Mouse (Mus musculus): ENCODE data around the gene Nhsl1.
"Not testable (repeated sequence)": the region's sequence is repeated elsewhere in the genome, so short reads cannot be mapped to it uniquely, and the experiment has no call there.

The Nhsl1 gene

DNA sequence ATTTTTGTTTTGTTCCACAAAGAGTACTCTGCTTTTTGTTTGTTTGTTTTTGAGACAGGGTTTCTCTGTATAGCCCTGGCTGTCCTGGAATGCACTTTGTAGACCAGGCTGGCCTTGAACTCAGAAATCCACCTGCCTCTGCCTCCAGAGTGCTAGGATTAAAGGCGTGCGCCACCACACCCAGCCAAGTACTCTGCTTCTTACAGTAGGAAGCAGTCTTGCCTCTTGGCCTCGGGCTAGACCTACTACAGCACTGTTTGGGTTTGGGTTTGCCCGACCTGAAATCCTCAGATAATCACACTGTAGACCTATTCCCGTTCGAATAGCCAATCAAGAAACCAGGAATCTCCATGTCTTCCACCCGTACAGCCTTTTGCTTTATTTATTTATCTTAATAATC lies 130.1 kb downstream of the Nhsl1 start:
- DNase-seq, result not testable (repeated sequence)

DNA sequence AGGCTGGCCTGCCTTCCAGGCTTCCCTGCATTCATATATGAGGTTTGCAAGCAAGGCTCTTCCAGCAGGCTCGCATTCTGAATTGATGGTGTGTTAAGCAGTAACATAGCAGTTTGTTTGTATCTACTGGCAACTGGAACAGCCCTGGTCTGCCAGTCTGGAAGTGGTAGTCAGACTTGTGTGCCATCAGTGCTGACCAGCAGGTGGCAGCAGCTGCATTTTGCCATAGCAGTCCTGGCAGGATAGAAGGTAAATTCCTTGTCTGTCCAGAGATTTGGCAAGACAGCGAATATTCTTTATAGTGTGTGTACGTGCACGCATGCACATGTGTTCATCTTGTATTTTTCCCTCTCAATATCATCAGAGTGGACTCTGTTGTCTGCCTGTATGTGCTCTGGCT lies 134.6 kb downstream of the Nhsl1 start:
- DNase-seq, result peak; percentile 87 to 92

DNA sequence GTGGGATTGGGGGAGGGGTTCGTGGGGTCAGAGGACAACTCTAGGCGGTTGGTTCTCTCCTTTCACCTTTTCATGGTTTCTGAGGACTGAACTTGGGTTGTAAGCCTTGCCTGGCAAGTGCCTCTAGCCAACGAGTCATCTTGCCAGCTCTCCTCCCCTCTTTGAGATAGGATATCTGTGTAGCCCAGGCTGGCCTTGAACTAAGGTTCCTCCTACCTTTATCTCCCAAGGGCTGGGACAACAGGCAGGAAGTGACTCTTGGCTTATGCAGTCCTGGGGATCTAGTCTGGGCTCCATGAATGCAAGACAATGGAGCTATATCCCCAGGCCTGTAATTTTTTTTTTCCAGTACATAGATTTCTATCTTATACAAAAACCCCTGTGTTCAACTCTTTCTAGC lies 135.4 kb downstream of the Nhsl1 start:
- DNase-seq, result no peak

DNA sequence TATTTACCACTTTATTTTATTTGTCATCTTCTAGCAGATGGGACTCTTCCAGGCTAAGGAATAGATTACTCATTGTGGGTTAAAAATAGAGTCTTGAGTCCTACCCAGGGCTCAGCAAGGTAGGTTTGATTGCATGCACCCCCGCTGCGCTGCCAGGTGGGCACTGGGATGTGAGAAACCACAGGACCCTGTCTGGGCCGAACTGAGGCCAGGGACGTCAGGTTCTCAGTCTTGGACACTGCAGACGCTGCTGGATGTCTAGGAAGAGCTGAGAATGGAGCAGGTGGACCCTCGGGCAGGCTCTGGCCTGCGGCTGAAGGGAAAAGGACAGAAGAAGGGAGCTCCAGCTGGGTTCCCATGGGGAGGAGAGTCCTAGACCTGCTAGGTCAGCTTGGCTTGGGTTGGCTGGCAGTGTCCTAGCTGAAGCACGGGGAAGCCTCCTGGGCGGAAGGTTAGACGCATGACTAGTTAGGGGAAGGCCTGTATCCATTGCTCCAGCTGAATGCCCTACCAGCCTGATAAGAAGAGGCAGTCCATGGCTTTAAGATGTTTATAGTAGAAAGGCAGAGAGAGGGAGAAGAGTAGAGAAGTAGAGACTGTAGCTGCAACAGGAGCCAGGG lies 136.6 kb downstream of the Nhsl1 start:
- DNase-seq, result peak; percentile 34 to 57

DNA sequence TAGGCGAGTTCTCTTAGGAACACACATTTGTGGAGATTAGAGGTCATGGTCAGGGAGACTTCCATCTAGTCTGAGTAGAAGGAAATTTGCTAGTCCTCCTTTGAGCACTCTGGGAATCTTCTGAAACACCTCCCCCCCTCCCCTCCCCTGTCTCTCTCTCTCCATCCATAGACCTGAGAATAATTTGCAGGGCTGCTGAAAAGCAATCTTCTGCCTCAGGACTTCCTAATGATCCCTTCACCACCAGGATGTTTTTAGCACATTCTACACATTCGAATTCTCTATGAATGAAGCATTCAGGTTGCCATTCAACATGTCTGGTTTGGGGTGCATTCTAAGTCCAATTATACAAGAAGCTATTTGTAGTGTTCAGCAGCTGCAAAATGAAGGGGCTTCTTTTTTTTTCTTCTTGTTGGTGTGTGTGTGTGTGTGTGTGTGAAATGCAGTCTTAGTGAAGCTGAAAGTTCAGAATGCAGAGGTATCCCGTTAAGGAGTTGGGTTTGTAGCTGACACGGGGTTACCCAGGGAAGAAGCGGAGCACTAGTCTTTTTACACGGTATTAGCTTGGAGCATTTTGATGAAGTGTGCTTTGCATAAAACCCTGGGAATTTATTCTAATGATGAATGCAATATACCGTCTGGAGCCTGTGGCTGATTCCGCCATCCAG lies 139.2 kb downstream of the Nhsl1 start:
- DNase-seq, result no peak

DNA sequence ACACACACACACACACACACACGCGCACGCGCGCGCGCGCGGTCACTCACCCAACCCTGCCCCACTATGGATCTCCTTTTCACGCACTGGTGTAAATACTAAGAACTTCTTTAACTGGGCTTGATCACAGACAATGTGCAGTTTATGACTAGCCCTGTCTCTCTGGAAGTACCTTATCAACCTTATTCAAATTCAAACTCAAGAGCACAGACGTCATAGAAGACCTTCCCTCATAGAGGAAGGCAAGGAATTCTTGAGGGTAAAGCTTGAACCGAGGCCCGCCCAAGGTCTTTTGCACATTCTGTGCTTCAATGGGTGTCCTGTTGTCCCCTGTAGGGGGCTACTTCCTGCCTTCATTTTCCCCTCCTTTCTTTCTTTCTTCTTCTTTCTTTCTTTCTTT lies 142.6 kb downstream of the Nhsl1 start:
- no peak for DNase-seq

DNA sequence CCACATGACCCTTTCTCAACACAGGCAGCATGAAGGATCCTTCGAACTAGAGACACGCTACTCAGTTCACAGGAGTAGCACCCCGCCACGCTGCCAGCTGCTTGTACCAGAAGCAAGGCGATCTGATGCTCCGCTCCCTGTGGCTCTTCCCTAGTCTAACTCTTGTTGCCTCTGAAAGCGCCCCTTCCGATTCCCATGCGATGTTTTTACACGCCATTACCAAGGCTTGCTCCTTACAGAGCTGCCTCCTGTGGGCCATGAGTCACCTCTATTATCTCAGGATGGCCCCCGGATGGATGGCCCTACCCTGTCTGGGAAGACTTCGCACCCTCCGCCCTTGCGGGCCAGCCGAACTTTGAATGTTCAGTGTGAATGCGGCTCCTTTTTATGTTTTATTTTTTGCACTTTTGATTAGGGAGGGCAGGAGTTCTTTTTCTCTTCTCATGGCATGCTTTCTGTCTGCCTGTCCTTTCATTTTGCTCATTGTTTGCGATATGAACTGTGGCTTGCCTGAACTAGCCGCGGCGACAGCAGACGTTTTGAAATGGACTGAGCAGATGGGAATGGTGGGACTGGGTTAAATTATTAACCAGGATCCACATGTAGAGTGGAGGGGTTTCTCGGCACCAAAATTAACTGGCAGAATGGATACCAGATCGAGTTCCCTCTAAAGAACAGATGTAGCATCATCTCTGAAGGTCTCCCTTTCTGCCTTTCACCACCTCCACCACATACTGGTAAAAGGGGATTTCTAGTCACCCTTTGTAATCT lies 144.5 kb downstream of the Nhsl1 start:
- DNase-seq, result peak in 1 of 2 experiments; percentile 26

DNA sequence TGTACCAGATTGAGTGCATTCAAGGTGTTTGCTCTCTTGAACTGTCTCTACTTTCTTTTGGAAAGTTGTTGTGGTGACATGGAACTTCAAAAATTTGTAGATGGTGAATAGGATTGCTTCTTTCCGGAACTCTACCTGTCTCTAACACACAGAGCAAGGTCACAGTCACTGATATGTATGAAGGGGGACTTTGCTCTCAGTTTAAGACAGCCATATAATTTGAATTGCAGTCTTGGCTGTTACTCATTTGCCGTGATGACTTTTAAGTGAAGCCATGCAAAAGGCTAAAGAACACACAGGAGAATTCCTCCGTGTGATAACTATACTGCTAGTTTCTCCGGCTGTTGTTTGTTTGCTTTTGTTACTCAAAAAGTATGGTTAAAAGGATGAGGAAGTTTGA lies 149.6 kb downstream of the Nhsl1 start:
- DNase-seq, result no peak

DNA sequence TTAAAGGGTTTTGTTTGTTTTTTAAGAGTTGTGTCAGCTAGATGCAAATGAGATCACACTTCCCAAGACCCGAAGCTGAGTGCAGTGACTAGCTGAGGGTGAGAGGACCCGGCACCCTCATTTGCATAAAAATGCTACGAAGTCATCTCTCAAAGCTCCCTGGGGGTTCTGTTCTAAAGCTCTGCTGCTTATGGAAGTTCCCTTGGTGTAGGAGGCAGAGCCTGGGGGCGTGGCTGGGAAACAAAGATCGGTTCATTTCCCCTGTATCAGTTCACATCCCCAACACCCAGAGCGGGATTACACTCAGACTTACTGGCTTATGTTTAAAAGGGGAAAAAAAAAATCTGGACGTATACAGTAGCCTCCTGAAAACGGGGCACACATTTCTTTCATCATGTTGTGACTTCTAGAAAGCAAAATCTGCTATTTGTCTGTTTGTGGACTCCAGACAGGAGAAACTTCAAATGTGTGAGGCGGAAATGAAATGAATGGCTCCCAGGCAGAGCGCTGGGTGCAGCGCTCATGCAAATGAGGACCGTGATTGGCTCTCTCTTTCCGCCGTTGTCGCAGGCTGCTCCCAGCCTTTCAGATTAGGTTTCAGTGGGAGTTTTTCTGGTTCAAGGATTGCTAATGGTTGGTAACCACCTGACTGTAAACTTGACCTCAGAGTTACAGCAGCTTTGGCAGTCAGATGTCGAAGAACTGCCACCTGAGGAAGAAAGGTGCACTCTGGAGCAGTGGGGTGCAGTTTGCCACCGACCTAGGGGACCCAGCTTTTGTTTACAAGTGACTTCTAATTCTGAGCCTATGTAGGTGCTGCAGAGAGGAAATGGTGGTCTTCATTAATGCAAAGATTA lies 150.7 kb downstream of the Nhsl1 start:
- peak; percentile 53 to 79 for DNase-seq

DNA sequence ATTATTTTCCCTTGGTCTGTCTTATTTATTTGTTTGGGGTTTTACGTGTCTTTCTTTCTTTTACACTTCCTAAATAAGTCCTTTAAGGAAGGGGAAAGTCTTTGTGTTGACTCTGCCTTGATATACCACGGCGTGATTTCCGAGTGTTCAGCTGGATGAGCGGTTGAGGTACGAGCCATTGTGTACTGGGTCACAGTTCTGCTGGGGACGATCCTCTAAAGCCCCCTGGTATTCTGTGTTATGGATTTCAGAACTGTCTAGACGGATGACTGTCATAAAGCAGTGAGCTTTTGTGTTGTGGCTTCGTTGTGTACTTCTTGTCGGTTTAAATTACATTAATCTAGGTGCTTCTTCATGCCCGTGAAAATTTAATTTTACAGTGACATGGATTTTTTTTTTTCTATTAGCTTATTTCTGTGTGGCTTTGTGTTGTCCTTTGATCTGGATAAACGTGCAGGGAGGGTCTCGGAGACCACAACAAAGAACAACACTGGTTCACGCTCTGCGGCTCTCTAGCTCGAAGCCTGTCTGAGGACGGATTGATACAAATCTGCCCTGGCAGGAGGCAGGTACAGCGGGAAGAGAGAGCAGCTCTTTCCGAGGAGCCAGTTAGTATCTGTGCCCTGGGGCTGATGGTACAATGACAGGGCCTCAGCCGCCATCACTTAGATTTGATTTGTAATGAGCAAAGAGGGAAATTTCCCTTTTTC lies 151.7 kb downstream of the Nhsl1 start:
- peak in 1 of 2 experiments; percentile 26 for DNase-seq

DNA sequence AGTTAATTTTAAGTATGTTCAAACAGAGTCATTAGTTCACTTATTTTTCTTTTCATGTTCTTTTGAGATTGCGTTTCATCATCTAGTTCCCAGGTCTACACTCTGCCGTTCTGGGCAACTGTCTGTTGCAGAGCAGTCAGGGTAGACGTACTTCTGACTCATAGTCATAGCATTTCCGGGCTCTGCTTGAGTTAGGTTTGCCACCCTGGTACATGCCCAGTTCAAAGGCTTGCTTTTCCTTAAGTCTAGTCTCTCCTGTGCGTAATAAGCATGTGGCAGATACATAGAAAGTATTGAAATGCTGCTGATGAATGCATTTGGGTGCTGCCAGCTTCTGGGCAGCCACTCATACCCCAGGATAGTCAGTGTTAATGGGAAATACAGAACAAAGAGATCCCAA lies 152.9 kb downstream of the Nhsl1 start:
- no peak for DNase-seq

DNA sequence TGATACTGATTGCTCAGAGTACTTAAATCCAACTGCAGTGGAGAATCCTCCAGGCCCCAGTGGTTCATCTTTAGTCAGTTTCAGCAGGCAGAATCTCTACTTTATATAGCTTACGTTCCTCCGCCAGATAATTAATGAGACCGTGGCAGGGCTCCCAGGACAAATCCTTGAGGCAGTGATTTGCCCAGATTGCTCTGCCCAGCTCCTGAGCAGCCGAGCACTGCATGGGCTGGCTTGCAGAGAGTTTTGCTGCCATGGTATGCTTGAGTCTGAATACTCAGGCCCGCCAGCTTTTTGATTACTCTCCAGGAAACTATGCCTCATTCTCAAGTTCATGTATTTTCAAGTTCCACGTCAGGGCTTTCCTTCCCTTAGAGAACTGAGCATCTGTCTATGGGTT lies 156.3 kb downstream of the Nhsl1 start:
- DNase-seq, result no peak

DNA sequence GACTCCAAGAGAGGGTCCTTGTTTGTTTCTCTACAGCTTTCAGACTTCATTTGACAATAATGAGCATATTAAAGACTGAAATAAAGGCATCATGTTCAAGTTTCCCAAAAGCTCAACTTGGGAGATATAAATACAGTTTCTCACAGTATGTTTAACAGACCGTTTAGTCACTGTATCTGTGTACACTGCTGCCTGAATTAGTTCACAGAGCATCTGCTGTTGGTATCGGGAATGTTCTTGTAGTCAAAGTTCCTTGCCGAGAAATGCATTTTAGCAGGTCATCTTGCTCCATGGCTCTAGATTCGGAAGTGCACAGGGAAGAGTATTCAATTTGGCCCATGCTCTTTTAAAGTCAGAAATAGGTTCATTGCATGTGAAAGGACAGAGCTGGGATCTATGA lies 159.5 kb downstream of the Nhsl1 start:
- DNase-seq, result no peak

DNA sequence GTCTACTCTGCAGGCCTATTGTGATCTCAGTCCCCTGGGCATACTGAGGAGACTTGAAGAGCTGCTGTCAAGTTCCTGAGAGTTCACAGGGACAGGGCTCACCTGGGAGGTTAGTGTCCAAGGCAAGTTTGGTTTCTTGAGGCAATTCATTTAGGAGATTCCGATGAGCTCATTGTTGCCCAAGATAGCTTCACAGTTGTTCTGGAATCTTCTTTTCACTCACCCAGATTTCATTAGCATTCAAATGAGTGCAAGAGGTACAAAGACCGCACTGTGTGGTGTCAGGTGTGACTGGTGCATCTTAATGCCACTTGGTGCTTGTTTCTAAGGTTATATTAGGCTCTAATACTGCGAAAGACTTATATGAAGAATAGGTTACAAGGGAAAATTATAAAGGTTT lies 160.5 kb downstream of the Nhsl1 start:
- DNase-seq, result no peak

DNA sequence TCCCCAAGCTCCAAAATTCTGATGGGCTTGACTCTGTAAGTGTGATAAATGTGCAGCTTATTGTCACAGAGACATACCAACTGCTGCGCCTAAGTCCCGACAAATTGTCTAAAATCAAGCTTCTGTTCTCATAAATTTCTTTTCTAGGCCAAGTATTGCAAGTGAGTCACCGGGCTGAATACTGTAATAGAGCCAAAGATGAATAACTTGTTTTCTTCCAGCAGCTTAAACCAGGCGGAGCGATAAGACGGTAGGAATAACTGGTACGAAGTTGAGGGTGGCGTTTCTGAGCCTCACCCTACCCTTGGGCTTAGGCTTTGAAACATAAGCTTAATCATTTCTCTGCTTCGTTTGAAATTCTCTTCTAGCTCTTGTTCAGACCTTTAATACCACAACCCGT lies 162.1 kb downstream of the Nhsl1 start:
- no peak for DNase-seq

DNA sequence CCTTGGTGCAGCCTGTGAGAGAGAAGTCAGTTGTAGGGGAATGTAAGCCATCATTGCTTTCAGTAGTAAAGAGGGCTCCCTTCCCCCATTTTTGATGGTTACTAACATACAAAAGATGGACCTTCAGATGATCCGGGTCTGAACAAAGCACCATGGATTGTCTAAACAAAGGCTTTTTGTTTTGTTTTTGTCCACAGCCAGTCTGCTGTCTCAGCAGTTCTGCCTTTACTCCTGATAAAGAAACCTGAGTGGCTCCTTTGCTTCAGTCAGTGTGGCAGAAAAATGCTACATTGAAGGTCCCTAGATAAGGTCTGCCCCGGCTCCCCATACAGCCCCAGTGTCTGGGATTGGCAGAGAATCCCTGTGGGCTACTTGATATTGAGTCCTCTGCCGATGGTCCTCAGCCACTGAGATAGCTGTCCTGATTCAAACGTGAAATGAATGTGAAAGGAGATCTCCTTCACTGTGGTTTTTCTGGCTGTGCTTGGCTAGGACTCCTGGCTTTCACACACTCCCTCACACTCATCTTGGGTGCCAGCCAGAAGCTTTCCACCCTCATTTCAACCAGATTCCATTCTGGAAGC lies 163.9 kb downstream of the Nhsl1 start:
- peak; percentile 43 to 53 for DNase-seq

DNA sequence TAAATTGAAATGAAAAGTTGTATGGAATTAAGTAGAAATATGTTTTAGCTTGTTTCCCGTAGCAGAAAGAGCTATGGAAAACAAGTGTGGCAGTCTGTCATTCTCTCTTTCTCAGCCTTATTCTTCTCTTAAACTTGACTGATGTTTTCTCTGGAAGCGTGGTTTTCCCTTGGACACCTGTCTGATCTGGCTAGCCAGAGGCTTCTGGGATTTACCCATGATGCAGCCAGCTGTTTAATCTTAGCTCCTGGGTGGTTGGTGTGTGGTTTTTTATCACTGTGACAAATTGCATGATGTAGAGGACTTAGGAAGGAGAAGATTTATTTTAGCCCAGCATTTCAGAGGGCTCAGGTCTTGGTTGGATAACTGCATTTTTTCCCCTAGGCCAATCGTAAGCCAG lies 164.9 kb downstream of the Nhsl1 start:
- no peak for DNase-seq

DNA sequence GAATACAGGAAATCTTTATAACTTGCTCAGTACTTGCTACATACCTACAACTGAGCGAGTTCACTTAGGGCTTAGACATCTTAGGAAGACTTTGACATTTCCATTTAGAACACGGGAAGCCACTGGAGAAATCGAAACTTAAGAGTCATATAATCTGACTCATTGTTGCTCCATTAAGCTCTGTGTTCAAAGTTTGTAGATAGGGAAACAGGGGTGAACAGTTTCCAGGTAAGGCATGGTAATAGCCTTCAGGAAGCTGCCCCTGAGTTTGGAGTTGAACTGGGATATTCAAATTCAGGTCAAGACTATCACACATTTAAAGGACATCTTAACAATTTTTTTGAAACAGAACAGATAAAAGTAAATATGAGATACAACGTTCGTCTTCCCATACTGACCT lies 165.9 kb downstream of the Nhsl1 start:
- no peak for DNase-seq

DNA sequence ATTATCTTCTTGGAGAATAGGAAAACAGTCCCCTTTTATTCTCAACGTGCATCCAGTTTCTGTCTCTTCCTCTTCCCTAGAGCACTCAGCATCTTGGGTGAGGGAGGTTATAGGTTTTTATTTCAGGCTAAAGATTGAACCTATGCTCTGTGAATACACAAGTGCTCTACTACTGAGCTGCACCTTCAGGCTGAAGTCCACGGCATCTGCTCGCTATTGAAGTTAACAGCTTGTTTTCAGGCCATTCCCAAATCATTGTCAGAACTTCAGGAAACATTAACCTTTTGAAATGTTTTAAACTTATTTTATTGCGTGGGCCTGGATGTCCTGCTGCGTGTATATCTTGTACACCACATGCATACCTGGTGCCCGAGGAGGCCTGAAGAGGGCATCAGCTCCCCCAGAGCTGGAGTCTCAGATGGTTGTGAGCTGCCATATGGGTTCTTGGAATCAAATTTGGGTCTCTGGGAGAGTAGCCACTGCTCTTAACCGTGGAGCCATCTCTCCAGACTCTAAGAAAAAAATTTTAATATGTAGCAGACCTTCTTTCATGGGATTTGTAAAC lies 169.5 kb downstream of the Nhsl1 start:
- peak; percentile 37 to 74 for DNase-seq

DNA sequence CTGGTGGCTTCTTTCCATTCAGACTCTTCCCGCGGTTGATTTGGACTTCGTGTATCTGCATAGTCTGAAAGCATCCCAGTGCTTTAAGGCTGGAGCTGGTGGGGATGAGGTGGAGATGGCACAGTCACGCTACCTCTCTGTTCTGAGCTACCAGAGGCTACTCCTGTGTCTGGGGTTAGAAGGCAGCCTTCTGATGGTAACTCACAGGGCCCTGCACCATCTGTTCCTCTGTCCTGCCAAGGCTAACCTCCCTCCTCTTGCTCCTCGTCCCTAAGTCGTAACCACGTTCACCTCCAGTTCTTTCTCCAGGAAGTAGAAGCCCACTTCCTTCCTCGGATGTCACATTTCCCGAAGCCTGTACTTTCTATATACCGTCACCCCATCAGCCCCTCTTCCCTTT lies 171.2 kb downstream of the Nhsl1 start:
- no peak for DNase-seq

DNA sequence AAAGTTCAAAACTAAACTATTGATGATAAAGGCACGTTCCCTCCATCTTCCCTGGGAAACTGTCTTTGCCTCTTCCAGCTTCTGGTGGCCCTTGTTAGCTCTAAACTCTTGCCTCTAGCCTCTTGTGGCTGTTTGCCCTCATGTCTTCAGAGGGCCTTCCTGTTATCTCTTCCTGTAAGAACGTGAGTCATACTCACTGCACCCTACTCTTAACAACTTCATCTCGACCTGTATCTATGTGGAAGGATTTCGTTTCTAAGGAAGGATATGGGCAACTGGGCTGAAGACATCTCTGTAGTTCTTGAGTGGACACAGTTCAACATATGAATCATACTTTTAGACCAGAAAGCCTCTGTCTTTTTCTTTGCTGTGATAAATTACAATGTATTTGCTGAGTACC lies 173.2 kb downstream of the Nhsl1 start:
- no peak for DNase-seq
